Mouse (Mus musculus): ENCODE results near the gene Zmym2.
"Not testable (repeated sequence)": the region's sequence is repeated elsewhere in the genome, so short reads cannot be mapped to it uniquely, and the experiment has no call there.

Gene Zmym2

DNA sequence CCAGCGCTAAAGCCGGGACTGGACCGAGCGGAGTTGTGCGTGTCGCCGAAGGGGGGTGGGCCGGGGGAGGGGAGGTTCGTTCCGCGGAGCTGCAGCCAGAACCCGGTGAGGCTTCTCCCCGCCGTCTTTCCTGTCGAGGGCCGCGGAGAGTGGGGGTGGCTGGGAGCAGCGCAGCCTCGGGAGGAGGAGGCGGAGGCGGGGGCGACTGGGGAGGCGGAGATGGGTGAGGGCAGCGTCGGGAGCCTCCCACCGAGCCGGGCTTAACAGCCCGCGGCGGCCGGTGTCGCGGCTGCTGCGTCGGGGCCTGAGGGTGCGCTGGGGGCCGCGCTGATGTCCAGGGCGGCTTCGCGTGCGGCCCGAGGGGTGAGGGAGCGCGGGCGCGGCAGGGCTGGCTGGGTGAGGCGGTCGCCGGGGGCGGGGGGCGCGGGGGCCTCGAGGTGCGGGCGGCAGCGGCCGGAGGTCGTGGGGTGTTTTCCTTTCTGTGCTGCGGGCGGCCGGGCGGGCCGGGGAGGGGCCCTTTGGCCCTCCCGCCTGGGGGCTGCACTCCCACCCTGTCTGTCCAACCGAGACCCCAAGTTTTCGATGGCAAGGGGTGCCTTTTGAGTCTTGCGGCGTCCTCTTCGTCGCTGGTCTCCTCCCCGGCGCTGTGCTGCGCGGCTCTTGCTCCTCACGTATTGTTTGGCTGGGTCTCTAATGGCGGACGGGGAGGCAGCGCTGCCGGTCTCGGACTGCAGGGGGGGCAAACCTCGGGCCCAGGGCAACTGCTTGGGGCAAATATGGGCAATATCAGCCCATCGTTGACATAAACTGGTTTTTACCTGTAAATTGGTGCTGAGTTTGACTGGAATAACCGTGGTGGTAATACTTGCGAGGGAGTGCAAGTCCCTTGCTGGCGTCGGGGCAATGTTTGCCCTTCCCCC is at the start of gene Zmym2:
Gene Zmym2, plus strand, starts transcription at position 60 of the 920 bp plus-strand sequence.
- DNase-seq (ENCODE audit: inconsistent ontology term): peak; percentile 79

DNA sequence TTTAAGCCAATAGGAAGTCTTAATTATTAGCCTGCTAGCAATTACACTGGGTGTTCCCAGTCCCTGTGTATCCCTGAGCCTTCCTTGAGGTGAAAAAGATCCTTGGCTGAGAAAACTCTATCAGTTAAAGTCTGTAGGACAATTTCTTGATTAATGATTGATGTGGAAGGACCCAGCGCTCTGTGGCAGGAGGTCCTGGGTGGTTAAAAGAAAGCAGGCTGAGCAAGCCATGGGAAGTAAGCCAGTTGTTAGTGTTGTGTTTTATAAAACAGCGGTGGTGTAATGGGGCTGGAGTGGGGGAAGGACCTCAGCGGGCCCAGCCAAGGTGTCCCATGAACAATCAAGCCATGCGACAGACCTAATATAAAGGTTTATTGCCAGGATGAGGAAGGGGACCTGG is 42.4 kb upstream of the Zmym2 start:
- DNase-seq (ENCODE audit: inconsistent ontology term): no peak

DNA sequence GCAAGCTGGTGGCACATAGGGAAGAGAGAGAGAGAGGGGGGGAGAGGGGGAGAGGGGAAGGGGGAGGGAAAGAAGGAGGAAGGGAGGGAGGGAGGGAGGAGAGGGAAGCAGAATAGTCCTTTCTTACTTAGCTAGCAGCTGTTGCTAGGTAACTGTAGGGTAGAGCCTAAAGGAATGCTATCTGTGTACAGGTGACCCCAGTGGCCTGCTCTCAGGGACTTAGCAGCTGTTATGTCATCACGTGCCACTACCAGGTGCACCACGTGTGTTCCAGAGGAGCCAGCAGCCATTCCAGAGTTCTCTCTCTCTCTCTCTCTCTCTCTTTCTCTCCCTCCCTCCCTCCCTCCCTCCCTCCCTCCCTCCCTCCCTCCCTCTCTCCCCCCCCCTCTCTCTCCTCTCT is 41.9 kb upstream of the Zmym2 start:
- DNase-seq (ENCODE audit: inconsistent ontology term): no peak

DNA sequence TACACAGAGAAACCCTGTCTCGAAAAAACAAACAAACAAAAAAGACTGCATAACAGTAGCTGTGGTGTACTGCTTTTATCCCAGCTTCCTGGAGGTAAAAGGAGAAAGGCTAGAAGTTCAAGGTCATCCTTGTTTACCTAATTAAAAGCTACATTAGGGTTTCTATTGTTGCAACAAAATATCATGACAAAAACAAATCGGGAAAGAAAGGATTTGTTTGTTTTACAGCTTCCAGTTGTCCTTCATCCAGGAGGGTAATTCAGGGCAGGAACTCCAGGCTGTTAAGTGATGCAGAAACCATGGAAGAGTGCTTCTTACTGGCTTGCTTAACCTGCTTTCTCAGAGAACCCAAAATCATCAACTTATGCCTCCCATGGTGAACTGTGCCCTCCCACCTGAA is 38.1 kb upstream of the Zmym2 start:
- no peak for DNase-seq (ENCODE audit: inconsistent ontology term)

DNA sequence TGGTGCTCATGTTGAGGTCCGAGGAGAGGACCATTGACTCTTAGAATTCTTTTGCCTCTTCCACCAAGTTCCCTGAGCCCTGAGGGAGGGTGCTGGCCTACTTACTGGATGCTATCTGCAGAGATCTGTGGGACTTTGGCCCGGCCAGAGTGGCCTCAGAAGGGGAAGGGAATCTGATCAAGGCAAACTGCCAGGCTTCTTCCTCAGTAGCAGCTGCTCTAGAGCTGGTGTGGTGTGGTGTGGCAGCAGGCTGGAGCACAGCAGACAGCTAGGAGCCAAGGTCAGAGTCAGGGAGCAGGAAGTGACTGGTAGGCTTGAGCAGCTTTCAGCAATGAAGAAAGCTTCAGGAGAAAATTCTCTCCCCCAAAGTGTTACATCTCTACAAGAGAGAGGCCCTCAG is 36.8 kb upstream of the Zmym2 start:
- peak; percentile 8 for DNase-seq (ENCODE audit: inconsistent ontology term)

DNA sequence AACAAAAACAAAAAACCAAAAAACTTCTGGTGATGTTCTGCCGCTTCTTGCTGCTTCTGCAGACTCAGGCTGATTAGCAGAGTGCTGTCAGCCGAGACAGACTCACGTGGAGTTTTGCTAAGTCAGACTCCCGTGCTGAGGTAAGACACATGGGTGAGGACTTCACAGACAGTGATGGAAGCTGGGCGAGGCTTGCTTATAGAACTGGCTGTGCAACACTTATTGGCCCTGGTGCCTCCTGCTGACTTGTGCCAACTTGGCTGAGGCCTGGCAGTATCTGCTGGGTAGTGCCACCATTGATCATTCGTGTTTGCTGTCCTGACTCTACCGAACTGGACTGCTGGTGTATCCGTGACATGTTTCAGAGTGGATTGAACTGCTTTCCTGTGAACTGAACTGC is 22.4 kb upstream of the Zmym2 start:
- DNase-seq (ENCODE audit: inconsistent ontology term): no peak

DNA sequence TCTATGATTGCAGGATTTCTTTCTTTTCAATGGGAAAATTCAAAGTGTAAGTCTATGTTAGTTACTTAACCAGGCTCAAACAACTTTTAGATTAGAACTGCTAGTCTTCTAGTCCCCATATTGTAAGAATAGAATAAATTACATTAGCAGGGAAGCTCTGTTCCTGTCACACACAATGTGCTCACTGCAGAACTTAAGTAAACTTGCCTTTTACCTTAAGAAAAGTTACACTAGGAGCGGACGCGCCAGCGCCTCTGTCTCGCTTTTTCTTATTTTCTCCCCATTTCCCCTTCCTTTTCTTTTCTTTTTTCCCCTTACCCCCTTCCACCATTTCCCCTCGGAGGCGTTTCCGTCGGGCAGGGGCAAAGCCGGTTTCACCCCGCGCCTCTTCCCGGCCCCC is 21.8 kb upstream of the Zmym2 start:
- DNase-seq (ENCODE audit: inconsistent ontology term): no peak

DNA sequence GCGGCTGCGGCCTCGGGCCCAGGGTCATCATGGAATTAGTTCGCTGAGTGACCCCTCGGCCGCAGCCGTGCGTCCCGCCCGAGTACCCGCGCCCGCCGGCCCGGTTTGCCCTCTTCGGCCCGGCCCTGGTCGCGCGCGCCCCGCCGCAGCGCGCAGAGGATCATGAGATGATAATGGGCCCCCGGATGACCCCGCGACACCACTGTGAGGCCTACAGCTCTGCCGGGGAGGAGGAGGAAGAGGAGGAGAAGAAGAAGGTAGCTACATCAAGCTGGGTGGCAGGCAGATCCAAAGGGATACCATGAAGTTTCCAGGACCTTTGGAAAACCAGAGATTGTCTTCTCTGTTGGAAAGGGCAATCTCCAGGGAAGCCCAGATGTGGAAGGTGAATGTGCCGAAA is 21.3 kb upstream of the Zmym2 start:
- DNase-seq (ENCODE audit: inconsistent ontology term): not testable (repeated sequence)

DNA sequence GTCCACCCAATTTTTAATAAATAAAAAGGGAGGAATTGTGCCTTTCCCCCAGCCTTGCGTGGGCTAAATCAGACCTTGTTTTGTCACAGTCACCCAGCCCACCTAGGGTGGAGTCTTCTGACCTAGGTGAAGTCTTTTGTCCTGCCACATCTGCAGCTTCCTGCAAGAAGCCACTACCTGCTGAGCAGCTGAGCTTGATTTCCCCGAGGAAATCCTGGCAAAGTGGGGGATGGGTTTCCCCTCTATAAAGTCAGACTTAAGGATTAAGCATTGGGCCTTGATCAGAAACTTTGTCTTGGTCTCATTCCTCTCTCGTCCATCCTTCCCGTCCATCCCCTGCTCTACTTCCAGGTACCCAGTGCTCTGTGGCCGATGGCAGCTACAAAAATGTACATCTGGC is 12.9 kb upstream of the Zmym2 start:
- DNase-seq (ENCODE audit: inconsistent ontology term): no peak

DNA sequence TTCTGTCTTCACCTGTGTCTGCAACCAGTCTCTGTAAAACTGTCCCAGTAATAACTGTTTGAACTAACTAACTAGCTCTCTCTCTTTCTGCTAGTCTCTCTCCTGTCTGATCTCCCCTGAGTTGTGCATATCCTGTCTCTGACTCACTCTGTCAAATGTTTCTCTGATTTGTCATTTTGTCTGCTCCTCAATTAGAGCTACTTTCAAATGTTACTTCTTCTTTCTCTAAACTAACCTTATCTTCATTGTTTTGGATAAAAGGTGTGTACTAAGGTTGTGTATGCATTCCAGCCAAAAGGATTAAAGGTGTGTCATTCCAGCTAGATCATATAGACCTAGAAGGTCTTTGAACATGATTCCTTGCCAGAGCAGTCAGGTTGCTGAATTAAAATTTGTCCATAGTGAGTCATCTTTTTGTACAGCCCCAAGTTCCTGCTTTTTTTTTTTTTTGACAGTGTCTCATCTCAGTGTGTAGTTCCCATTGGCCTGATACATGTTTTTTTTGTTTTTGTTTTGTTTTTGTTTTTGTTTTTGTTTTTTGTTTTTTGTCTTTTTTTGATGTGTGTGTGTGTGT is 10.8 kb upstream of the Zmym2 start:
- peak; percentile 50 for DNase-seq (ENCODE audit: inconsistent ontology term)

DNA sequence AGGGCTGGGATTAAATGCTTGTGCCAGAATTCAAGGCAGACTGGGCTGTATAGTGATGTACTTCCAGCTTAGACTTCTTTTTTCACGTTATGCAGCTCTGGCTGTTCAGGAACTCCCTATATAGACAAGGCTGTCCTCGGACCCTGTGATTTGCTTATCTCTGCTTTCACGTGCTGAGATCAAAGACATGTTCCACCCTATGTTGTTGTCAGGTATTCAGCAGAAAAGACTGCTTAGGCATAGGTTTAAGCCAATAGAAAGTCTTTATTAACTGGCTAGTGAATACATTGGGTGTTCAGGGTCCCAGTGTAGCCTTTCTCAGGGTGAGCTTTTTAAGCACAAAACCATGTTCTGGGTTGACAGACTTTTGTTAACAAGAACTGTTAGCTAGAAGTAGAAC is 5.2 kb upstream of the Zmym2 start:
- no peak for DNase-seq (ENCODE audit: inconsistent ontology term)

DNA sequence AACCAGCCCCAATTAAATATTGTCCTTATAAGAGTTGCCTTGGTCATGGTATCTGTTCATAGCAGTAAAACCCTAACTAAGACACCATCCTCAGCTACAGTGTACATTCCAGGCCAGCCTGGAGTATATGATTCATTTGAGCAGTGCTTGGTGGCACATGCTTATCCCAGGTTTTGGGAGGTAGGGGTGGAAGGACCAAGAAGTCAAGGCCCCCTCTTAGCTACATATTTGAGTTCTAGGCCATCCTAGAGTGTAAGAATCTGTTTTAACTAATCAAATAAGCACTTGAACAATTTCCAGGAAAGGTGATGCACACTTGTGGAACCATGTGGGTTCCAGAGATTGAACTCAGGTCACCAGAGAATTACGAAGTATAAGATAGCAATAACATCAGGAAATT is 3.0 kb upstream of the Zmym2 start:
- DNase-seq (ENCODE audit: inconsistent ontology term): no peak

DNA sequence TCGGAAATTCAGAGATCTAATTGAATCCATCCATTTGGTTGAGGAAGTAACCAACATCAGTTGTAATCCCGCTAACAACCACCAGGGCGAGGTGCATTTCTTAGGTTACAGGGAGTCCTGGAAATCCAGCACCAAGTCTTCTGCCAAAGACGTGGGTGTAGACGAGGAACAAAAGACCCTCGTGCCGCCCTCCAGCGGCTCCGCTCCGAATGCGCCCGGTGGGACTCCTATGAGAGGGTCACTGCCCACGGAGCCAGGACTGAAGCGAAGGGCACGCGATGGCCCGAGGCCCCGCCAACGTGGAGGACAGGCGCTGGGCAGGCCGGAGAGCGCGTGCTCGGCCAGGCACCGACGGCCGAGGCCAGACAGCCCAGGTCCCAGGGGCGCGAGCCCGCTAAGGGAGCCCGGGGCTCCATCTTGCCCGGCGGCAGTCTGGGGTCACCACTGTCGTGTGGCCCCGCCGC is 1.1 kb upstream of the Zmym2 start:
- peak; percentile 82 for DNase-seq (ENCODE audit: inconsistent ontology term)

DNA sequence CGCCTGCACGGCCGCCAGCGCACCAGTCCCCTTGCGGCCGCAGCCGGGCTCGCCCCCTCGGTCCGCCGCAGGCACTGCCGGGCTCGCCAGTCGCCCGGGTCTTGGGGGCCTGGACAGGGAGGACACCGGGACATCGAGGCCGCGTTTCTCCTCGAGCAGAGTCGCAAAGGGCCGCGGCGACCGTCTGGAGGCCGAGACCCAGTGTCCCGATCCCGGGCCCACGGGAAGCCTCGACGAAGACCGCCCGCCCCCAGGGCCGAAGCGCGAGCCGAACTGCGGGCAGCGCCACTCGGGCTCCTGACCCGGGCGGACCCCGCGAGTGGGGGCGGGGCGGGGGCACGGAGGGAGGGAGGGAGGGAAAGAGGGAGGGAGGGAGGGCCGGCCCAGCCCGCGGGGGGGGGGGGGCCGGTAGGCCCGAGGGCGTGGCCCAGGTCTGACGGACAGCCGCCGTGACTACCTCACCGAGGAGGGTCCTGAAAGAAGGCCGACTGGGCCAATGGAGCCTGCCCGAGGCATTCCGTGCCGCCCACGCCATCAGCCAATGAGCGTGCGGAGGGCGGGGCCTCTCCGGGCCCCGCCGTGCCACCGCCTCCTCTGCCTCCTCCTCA is 363 bp upstream of the Zmym2 start:
- peak; percentile 92 for DNase-seq (ENCODE audit: inconsistent ontology term)

DNA sequence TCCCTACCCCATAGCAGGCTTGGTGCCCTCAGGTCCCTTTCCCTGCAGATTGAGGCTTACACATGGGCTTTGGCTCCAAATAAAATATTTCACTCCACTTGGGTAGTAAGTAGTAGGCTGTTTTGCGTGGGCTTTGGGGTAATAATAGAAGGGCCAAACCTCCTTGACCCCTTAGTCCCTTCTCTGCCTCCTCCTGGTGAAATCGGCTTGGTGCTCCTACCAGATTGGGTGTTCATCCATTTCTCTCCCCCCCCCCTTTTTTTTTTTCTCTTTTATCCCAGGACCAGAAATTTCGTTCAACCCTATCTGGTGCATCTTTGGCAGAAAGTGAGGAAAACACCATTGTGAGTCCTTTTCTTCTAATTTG is 1.0 kb downstream of the Zmym2 start:
- peak; percentile 71 for DNase-seq (ENCODE audit: inconsistent ontology term)

DNA sequence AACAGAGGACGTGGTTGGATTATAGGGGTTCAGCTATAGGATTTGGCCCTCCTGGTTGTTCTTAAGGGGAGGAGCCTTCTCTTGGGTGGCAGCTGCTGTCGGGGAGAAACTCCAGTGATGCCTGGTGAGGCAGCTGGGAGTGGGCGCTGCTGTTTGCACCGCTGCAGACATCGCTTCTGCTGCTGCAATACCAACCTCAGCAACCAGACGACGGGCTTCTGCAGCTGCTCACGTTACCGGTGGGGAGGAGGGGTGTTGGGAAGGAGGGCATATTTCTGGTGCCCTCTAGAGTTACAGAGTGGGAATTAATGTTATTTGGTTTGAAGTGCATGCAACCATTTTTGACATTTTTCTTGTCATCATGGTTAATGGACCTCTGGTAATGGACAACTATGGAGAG is 1.4 kb downstream of the Zmym2 start:
- peak; percentile 83 for DNase-seq (ENCODE audit: inconsistent ontology term)

DNA sequence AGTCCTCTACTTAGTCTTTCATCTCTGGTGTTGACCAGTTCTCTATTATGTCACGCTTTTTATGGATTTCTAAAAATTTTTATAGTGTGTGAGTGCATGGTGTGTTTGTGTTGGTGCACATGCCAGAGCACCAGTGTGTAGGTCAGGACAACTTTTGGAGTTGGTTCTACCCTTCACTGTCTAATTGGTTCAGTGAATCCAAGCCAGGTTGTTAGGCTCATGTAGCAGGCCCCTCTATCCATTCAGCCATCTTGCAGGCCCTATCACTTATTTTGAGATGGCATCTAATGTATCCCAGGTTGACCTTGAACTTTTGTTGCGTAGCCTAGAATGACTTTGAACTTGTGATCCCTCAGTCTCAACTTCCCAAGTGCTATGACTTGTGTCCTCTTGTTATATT is 2.0 kb downstream of the Zmym2 start:
- DNase-seq (ENCODE audit: inconsistent ontology term): no peak

DNA sequence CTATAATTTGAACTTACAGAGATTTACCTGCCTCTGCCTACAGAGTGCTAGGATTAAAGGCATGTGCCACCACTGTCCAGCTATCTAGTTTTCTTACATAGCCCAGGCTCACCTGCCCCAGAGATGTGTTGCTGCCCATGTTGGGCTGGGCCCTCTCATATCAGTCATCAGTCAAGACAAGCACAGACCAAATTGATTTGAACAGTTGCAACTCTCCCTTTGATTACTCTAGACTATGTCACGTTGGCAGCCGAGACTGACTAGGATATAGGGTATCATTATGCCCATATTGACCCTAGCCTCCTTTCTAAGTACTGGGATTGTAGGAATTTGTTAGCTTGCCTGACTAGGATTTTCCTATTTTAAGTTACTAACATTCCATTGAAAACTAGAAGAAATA is 8.0 kb downstream of the Zmym2 start:
- no peak for DNase-seq (ENCODE audit: inconsistent ontology term)

DNA sequence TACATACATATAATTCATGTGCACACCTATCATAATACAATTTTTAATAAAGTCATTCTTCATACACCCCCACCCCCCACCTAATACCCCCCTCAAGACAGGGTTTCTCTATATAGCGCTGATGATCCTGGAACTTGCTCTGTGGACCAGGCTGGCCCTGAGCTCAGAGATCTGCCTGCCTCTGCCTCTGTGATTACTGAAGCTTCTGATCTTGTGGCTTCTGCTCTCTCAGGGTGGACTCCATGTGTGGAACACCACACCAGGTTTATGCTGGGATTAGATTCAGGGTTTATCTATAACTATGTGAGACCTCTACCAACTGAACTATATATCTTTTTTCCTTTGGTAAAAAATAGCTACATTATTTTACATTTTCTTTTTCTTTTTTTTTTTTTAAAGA is 10.1 kb downstream of the Zmym2 start:
- no peak for DNase-seq (ENCODE audit: inconsistent ontology term)

DNA sequence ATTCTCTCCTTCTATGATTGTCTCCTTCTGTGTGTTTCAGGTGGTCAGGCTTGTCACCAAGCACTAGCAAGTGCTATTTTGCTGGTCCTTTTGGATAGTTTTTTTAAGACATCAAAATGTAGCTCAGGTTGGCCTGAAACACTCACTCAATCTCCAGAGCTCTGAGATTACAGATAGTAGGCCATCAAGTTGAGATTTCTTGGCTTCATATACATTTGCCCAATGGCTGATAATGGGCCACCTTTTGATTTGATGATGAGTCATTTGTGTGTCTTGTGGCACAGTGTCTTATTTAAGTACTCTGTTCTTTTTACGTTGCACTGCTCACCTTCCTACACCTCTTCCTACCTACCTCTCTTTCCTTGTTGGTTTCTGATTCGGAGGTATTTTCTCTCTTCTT is 11.0 kb downstream of the Zmym2 start:
- DNase-seq (ENCODE audit: inconsistent ontology term): no peak

DNA sequence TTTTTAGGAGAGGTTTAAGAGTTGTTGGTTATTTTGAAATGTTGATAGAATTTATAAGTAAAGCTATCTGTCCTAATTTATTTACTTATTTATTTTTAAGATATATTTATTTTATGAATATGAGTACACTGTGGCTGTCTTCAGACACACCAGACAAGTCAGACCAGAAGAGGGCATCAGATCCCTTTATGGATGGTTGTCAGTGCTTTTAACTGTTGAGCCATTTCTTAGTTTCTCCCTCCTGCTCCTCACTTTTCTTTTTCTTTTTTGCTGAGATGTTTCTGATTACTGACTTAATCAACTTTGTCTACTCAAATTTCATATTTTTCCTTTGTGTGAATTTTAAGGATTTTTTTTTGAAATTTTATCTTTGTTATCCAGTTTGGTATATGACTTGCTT is 13.2 kb downstream of the Zmym2 start:
- DNase-seq (ENCODE audit: inconsistent ontology term): no peak

DNA sequence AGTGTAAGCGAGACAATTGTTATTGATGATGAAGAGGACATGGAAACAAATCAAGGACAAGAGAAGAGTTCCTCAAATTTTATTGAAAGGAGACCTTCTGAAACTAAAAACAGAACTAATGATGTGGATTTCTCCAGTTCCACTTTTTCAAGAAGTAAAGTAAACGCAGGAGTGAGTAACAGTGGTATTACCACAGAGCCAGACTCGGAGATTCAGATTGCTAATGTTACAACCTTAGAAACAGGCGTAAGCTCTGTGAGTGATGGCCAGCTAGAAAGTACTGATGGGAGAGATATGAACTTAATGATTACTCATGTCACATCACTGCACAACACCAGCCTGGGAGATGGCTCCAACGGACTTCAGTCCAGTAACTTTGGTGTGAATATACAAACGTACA is 16.6 kb downstream of the Zmym2 start:
- DNase-seq (ENCODE audit: inconsistent ontology term): no peak

DNA sequence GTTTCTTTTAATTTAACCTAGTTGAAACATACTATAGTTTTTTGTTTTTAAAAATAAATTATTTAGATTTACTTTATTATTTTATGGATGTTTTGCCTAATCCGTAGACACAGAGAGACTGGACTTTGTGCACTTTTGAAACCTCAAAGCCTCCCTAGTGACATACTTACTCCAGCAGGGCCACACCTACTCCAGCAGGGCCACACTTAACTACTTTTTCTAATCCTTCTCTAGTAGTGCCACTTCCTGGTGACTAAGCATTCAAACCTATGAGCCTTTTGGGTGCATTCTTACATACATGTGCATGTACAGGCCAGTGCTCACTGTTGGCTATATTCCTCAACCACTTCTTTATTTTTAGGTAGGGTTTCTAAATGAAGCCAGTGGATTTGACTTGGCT is 19.2 kb downstream of the Zmym2 start:
- DNase-seq (ENCODE audit: inconsistent ontology term): no peak

All from Muller cell, postnatal 12 days (primary cell).